Mouse (Mus musculus) CD8-positive naive resting alpha-beta T cell, adult 2 months (primary cell): ENCODE results near the gene Slc35b4.

ENCODE experiments used
- DNase-seq, 2 experiments: peaks; one replicate each; pipeline ENCODE4 v3.0.0; 2022; ENCODE audit warnings: low read depth in 2 of 2, low spot score in 2 of 2

Gene Slc35b4

GRCm38 (mm10) chr6:34138366-34138765 is 38.5 kb downstream of the Slc35b4 start:
- DNase-seq, result no peak

GRCm38 (mm10) chr6:34132391-34132790 is 44.5 kb downstream of the Slc35b4 start:
- DNase-seq, result no peak

- no peak for DNase-seq
Observed at GRCm38 (mm10) chr6:34129261-34129660, 47.6 kb downstream of the Slc35b4 start.

GRCm38 (mm10) chr6:34124401-34124800 is 52.5 kb downstream of the Slc35b4 start:
- DNase-seq, result no peak

GRCm38 (mm10) chr6:34116838-34117478 is 60.0 kb downstream of the Slc35b4 start:
- no peak for DNase-seq

- DNase-seq, result no peak
Observed at GRCm38 (mm10) chr6:34111406-34111805, 65.5 kb downstream of the Slc35b4 start.

GRCm38 (mm10) chr6:34110571-34110970 is 66.3 kb downstream of the Slc35b4 start:
- DNase-seq, result no peak
